Mouse (Mus musculus) left cerebral cortex, postnatal 14 days (tissue): ENCODE measurements around the gene Vmn1r86. TPM values are rescaled to one million over a fixed set of nuclear protein-coding genes. Genes with fewer than 3 reads are reported as not detected.
"Not testable (repeated sequence)": the region's sequence is repeated elsewhere in the genome, so short reads cannot be mapped to it uniquely, and the experiment has no call there.

ENCODE experiments used
- DNase-seq, 2 experiments: peaks; one replicate each; pipeline ENCODE4 v3.0.0; 2021 to 2022; ENCODE audit warnings: low spot score in 2 of 2, mixed read lengths in 1 of 2
- intact Hi-C: fragments of 180-260 bp; cut with DNase I; formaldehyde crosslinking; loops from one replicate; pipeline ENCODE4 v1.15.1; 2025
- long read RNA-seq, 2 experiments: library from polyadenylated mRNA; stranded (forward); transcript quantifications; one replicate each; pipeline ENCODE4 v2.0.0; 2021
- total RNA-seq, 2 experiments: library from RNA; stranded (reverse); gene quantifications; 2 replicates each; pipeline ENCODE4 v1.2.3; 2021

The Vmn1r86 gene
- not detected for total RNA-seq
- long read RNA-seq, experiment 1: 0 reads
- long read RNA-seq, experiment 2: 0 reads

GRCm38 (mm10) chr7:13119817-13120216 is at the start of gene Vmn1r86:
Gene Vmn1r86, minus strand, starts transcription at chr7:13119917.
- no peak for DNase-seq
- intact Hi-C loops: no loop called here

GRCm38 (mm10) chr7:13159268-13159667 is 39.6 kb upstream of the Vmn1r86 start, which contains the start of gene Vmn1r88:
Gene Vmn1r88, plus strand, starts transcription at chr7:13159568.
- intact Hi-C loops: no loop called here
- DNase-seq: no peak

GRCm38 (mm10) chr7:13140057-13140456 is 20.3 kb upstream of the Vmn1r86 start, which contains the start of gene Vmn1r87:
Gene Vmn1r87, minus strand, starts transcription at chr7:13140157.
- no peak for DNase-seq
- intact Hi-C loops: no loop called here

GRCm38 (mm10) chr7:13137340-13137739 is 17.6 kb upstream of the Vmn1r86 start:
- intact Hi-C loops: no loop called here
- no peak for DNase-seq

- no peak for DNase-seq
- intact Hi-C loops: no loop called here
Measured at GRCm38 (mm10) chr7:13131856-13132255, 12.1 kb upstream of the Vmn1r86 start.

- DNase-seq: peak in 1 of 2 experiments; percentile 0
- intact Hi-C loops: not testable (repeated sequence)
Measured at GRCm38 (mm10) chr7:13123554-13124153, 3.9 kb upstream of the Vmn1r86 start.

GRCm38 (mm10) chr7:13095073-13095472 is 24.6 kb downstream of the Vmn1r86 start, which contains the start of gene Vmn1r85:
Gene Vmn1r85, minus strand, starts transcription at chr7:13095173.
- DNase-seq: no peak
- intact Hi-C loops: no loop called here

- DNase-seq: no peak
- intact Hi-C loops: loop anchor here (10.0 kb wide), 1 partner anchor 443 kb away; no protein-coding TSS in a partner anchor
Measured at GRCm38 (mm10) chr7:13072293-13072692, 47.4 kb downstream of the Vmn1r86 start.

GRCm38 (mm10) chr7:13063399-13063798 is 56.3 kb downstream of the Vmn1r86 start:
- DNase-seq, intact Hi-C loops: not testable (repeated sequence)

GRCm38 (mm10) chr7:13059536-13059935 is 60.2 kb downstream of the Vmn1r86 start:
- no peak for DNase-seq
- intact Hi-C loops: no loop called here

GRCm38 (mm10) chr7:13056913-13057700 is 62.6 kb downstream of the Vmn1r86 start:
- intact Hi-C loops: no loop called here
- no peak for DNase-seq

GRCm38 (mm10) chr7:13054287-13055010 is 65.3 kb downstream of the Vmn1r86 start, which contains the start of gene Mzf1:
Gene Mzf1, minus strand, starts transcription at chr7:13054764.
- intact Hi-C loops: loop anchor here (5.0 kb wide), 1 partner anchor 228 kb away; no protein-coding TSS in a partner anchor

GRCm38 (mm10) chr7:13053961-13054286 is 65.8 kb downstream of the Vmn1r86 start:
- intact Hi-C loops: loop anchor here (5.0 kb wide), 1 partner anchor 228 kb away; no protein-coding TSS in a partner anchor
- DNase-seq: peak in 1 of 2 experiments; percentile 64

More at GRCm38 (mm10) chr7:13054287-13055010, 65.3 kb downstream of the Vmn1r86 start, which contains the start of gene Mzf1:
- peak; percentile 98 to 99 for DNase-seq

GRCm38 (mm10) chr7:13053501-13053900 is 66.2 kb downstream of the Vmn1r86 start:
- no peak for DNase-seq
- intact Hi-C loops: loop anchor here (5.0 kb wide), 1 partner anchor 229 kb away; no protein-coding TSS in a partner anchor

GRCm38 (mm10) chr7:13053001-13053400 is 66.7 kb downstream of the Vmn1r86 start:
- no peak for DNase-seq
- intact Hi-C loops: loop anchor here (5.0 kb wide), 1 partner anchor 229 kb away; no protein-coding TSS in a partner anchor

Other genes starting within 250 kb of the Vmn1r86 start
- gene Zfp128, start 238.7 kb downstream of the Vmn1r86 start, total RNA-seq: 1 to 10 TPM; 7.1 to 7.4 TPM
- 10 to 100 TPM; 12.2 to 13.4 TPM for gene Zscan22, start 222.1 kb downstream of the Vmn1r86 start, total RNA-seq
- gene Rps5, start 197.6 kb downstream of the Vmn1r86 start, total RNA-seq: 100 to 1,000 TPM; 363 to 401 TPM
- 1 to 10 TPM; 1.1 to 1.4 TPM for gene Rnf225, start 192.5 kb downstream of the Vmn1r86 start, total RNA-seq
- 10 to 100 TPM; 13.4 to 13.6 TPM for gene Zfp324, start 154.1 kb downstream of the Vmn1r86 start, total RNA-seq
- gene Zfp446, start 142.1 kb downstream of the Vmn1r86 start, total RNA-seq: 1 to 10 TPM; 7.1 to 8.5 TPM
- not detected for gene Slc27a5, start 121.7 kb downstream of the Vmn1r86 start, total RNA-seq
- 100 to 1,000 TPM; 218 to 223 TPM for gene Trim28, start 120.8 kb downstream of the Vmn1r86 start, total RNA-seq
- 10 to 100 TPM; 33.3 to 35.6 TPM for gene Zbtb45, start 109.9 kb downstream of the Vmn1r86 start, total RNA-seq
- gene Chmp2a, start 85.1 kb downstream of the Vmn1r86 start, total RNA-seq: 100 to 1,000 TPM; 123 to 135 TPM
- gene Ube2m, start 81.6 kb downstream of the Vmn1r86 start, total RNA-seq: 100 to 1,000 TPM; 207 to 218 TPM
- 10 to 100 TPM; 15.5 to 16.7 TPM for gene Mzf1, start 65.2 kb downstream of the Vmn1r86 start, total RNA-seq
- not detected for gene Vmn1r85, start 24.7 kb downstream of the Vmn1r86 start, total RNA-seq
- not detected for gene Vmn1r87, start 20.2 kb upstream of the Vmn1r86 start, total RNA-seq
- under 1 TPM; 0.13 TPM for gene Vmn1r88, start 39.7 kb upstream of the Vmn1r86 start, total RNA-seq
- not detected for gene Vmn1r89, start 93.1 kb upstream of the Vmn1r86 start, total RNA-seq
- 10 to 100 TPM in 1 of 2 experiments, 1 to 10 TPM in 1; 8.0 to 11.6 TPM for gene Lig1, start 157.4 kb upstream of the Vmn1r86 start, total RNA-seq
- 10 to 100 TPM; 11.3 to 12.7 TPM for gene Zswim9, start 158.8 kb upstream of the Vmn1r86 start, total RNA-seq
- under 1 TPM; 0.17 to 0.18 TPM for gene Pla2g4c, start 204.7 kb upstream of the Vmn1r86 start, total RNA-seq